Mouse (Mus musculus): ENCODE measurements around the gene Blcap. TPM values are rescaled to one million over a fixed set of nuclear protein-coding genes. Genes with fewer than 3 reads are reported as not detected.

Blcap gene
- polyA plus RNA-seq, 1 experiment from 2014 or later, result 66.9 TPM

GRCm38 (mm10) chr2:157564723-157565122 lies 6.4 kb downstream of the Blcap start:
- Histone ChIP-seq H3K27ac (ENCODE audit: low read length) (no peak overlapping the region), H3K9ac (replicated peaks; ENCODE audit: low read depth, low read length) (no peak overlapping the region), H3K36me3 (ENCODE audit: control insufficient read depth, insufficient read depth, low read length) (peaks cover 4% of the 10 kb centered on the region; the same call in 1 of the 2 replicates), H3K4me2 (replicated peaks; ENCODE audit: low read depth, low read length) (peak overlapping the region; percentile 68), H3K4me3 (ENCODE audit: low read depth, low read length) (peak overlapping the region; percentile 0; the same call in 1 of the 2 replicates), H3K27me3 (ENCODE audit: control insufficient read depth, insufficient read depth, low read length) (no peaks in the 10 kb centered on the region), H3K9me3 (ENCODE audit: control insufficient read depth, low read depth, low read length) (peaks cover 22% of the 10 kb centered on the region), H3K4me1 (ENCODE audit: control insufficient read depth, insufficient read depth, low read length) (peaks cover 14% of the 10 kb centered on the region; the same call in 1 of the 2 replicates)
- no peak for ATAC-seq (ENCODE audit: insufficient number of reproducible peaks, insufficient read depth, low FRiP score, low read depth)
- 73% methylated on average over 4 of the region's 4 CpGs for WGBS

- Histone ChIP-seq H3K36me3 (ENCODE audit: control insufficient read depth, insufficient read depth, low read length) (peaks cover 4% of the 10 kb centered on the region; the same call in 1 of the 2 replicates), H3K27ac (ENCODE audit: low read length) (no peak overlapping the region), H3K4me2 (replicated peaks; ENCODE audit: low read depth, low read length) (no peak overlapping the region), H3K9me3 (ENCODE audit: control insufficient read depth, low read depth, low read length) (peaks cover 38% of the 10 kb centered on the region), H3K27me3 (ENCODE audit: control insufficient read depth, insufficient read depth, low read length) (no peaks in the 10 kb centered on the region), H3K9ac (replicated peaks; ENCODE audit: low read depth, low read length) (no peak overlapping the region), H3K4me1 (ENCODE audit: control insufficient read depth, insufficient read depth, low read length) (peaks cover 14% of the 10 kb centered on the region; the same call in 1 of the 2 replicates), H3K4me3 (ENCODE audit: low read depth, low read length) (no peak overlapping the region)
- no peak for ATAC-seq (ENCODE audit: insufficient number of reproducible peaks, insufficient read depth, low FRiP score, low read depth)
- WGBS, result 51% methylated on average over 2 of the region's 2 CpGs
These were observed 8.0 kb downstream of the Blcap start for GRCm38 (mm10) chr2:157563031-157563430.

- Histone ChIP-seq H3K27ac (ENCODE audit: low read length) (no peak overlapping the region), H3K4me2 (replicated peaks; ENCODE audit: low read depth, low read length) (peak overlapping the region; percentile 58), H3K4me1 (ENCODE audit: control insufficient read depth, insufficient read depth, low read length) (peaks cover 9% of the 10 kb centered on the region; the same call in 1 of the 2 replicates), H3K9me3 (ENCODE audit: control insufficient read depth, low read depth, low read length) (peaks cover 41% of the 10 kb centered on the region), H3K36me3 (ENCODE audit: control insufficient read depth, insufficient read depth, low read length) (peaks cover 12% of the 10 kb centered on the region), H3K4me3 (ENCODE audit: low read depth, low read length) (peak overlapping the region; percentile 43), H3K9ac (replicated peaks; ENCODE audit: low read depth, low read length) (no peak overlapping the region), H3K27me3 (ENCODE audit: control insufficient read depth, insufficient read depth, low read length) (no peaks in the 10 kb centered on the region)
- WGBS, result 58% methylated on average over 27 of the region's 27 CpGs
- peak; percentile 82 for ATAC-seq (ENCODE audit: insufficient number of reproducible peaks, insufficient read depth, low FRiP score, low read depth)
These were observed 9.8 kb downstream of the Blcap start for GRCm38 (mm10) chr2:157561165-157561836.

- H3K27ac ChIP-seq (ENCODE audit: low read length), result peak overlapping the region; percentile 48
- 50% methylated on average over 33 of the region's 33 CpGs for WGBS
- peaks cover 41% of the 10 kb centered on the region for H3K9me3 ChIP-seq (ENCODE audit: control insufficient read depth, low read depth, low read length)
- peaks cover 9% of the 10 kb centered on the region; the same call in 1 of the 2 replicates for H3K4me1 ChIP-seq (ENCODE audit: control insufficient read depth, insufficient read depth, low read length)
- H3K36me3 ChIP-seq (ENCODE audit: control insufficient read depth, insufficient read depth, low read length), result peaks cover 17% of the 10 kb centered on the region
- ATAC-seq (ENCODE audit: insufficient number of reproducible peaks, insufficient read depth, low FRiP score, low read depth), result no peak
- H3K9ac ChIP-seq (replicated peaks; ENCODE audit: low read depth, low read length), result peak overlapping the region; percentile 60
- no peaks in the 10 kb centered on the region for H3K27me3 ChIP-seq (ENCODE audit: control insufficient read depth, insufficient read depth, low read length)
- peak overlapping the region; percentile 58 for H3K4me2 ChIP-seq (replicated peaks; ENCODE audit: low read depth, low read length)
- peak overlapping the region; percentile 43 for H3K4me3 ChIP-seq (ENCODE audit: low read depth, low read length)
These were observed 10.8 kb downstream of the Blcap start for GRCm38 (mm10) chr2:157560302-157560701.

GRCm38 (mm10) chr2:157559858-157560257 lies 11.2 kb downstream of the Blcap start, which contains the start of gene Nnat:
TSS of gene Nnat (plus strand) at chr2:157560078.
- peak within 1 kb of the TSS; percentile 58 for H3K4me2 ChIP-seq (replicated peaks; ENCODE audit: low read depth, low read length)
- ATAC-seq (ENCODE audit: insufficient number of reproducible peaks, insufficient read depth, low FRiP score, low read depth), result no peak
- 49% methylated on average over 27 of the region's 27 CpGs for WGBS
- peaks cover 10% of the 10 kb centered on the region; the same call in 1 of the 2 replicates for H3K4me1 ChIP-seq (ENCODE audit: control insufficient read depth, insufficient read depth, low read length)
- peaks cover 17% of the 10 kb centered on the region for H3K36me3 ChIP-seq (ENCODE audit: control insufficient read depth, insufficient read depth, low read length)
- H3K9ac ChIP-seq (replicated peaks; ENCODE audit: low read depth, low read length), result peak within 1 kb of the TSS; percentile 60
- peaks cover 41% of the 10 kb centered on the region for H3K9me3 ChIP-seq (ENCODE audit: control insufficient read depth, low read depth, low read length)
- no peaks in the 10 kb centered on the region for H3K27me3 ChIP-seq (ENCODE audit: control insufficient read depth, insufficient read depth, low read length)
- H3K27ac ChIP-seq (ENCODE audit: low read length), result peak within 1 kb of the TSS; percentile 48
- H3K4me3 ChIP-seq (ENCODE audit: low read depth, low read length), result peak within 1 kb of the TSS; percentile 43

GRCm38 (mm10) chr2:157559440-157559839 lies 11.6 kb downstream of the Blcap start:
- WGBS, result 49% methylated on average over 19 of the region's 19 CpGs
- peaks cover 41% of the 10 kb centered on the region for H3K9me3 ChIP-seq (ENCODE audit: control insufficient read depth, low read depth, low read length)
- ATAC-seq (ENCODE audit: insufficient number of reproducible peaks, insufficient read depth, low FRiP score, low read depth), result no peak
- H3K4me2 ChIP-seq (replicated peaks; ENCODE audit: low read depth, low read length), result peak overlapping the region; percentile 58
- peaks cover 17% of the 10 kb centered on the region for H3K36me3 ChIP-seq (ENCODE audit: control insufficient read depth, insufficient read depth, low read length)
- H3K27ac ChIP-seq (ENCODE audit: low read length), result peak overlapping the region; percentile 15; the same call in 1 of the 2 replicates
- no peaks in the 10 kb centered on the region for H3K27me3 ChIP-seq (ENCODE audit: control insufficient read depth, insufficient read depth, low read length)
- H3K9ac ChIP-seq (replicated peaks; ENCODE audit: low read depth, low read length), result no peak overlapping the region
- peak overlapping the region; percentile 43 for H3K4me3 ChIP-seq (ENCODE audit: low read depth, low read length)
- peaks cover 10% of the 10 kb centered on the region; the same call in 1 of the 2 replicates for H3K4me1 ChIP-seq (ENCODE audit: control insufficient read depth, insufficient read depth, low read length)

- no peak overlapping the region for H3K4me2 ChIP-seq (replicated peaks; ENCODE audit: low read depth, low read length)
- ATAC-seq (ENCODE audit: insufficient number of reproducible peaks, insufficient read depth, low FRiP score, low read depth), result no peak
- WGBS, result 61% methylated on average over 6 of the region's 6 CpGs
- no peak overlapping the region for H3K27ac ChIP-seq (ENCODE audit: low read length)
- peaks cover 16% of the 10 kb centered on the region for H3K36me3 ChIP-seq (ENCODE audit: control insufficient read depth, insufficient read depth, low read length)
- no peaks in the 10 kb centered on the region for H3K27me3 ChIP-seq (ENCODE audit: control insufficient read depth, insufficient read depth, low read length)
- H3K4me3 ChIP-seq (ENCODE audit: low read depth, low read length), result no peak overlapping the region
- H3K9ac ChIP-seq (replicated peaks; ENCODE audit: low read depth, low read length), result no peak overlapping the region
- H3K9me3 ChIP-seq (ENCODE audit: control insufficient read depth, low read depth, low read length), result peaks cover 41% of the 10 kb centered on the region
- peaks cover 10% of the 10 kb centered on the region; the same call in 1 of the 2 replicates for H3K4me1 ChIP-seq (ENCODE audit: control insufficient read depth, insufficient read depth, low read length)
These were observed 12.6 kb downstream of the Blcap start for GRCm38 (mm10) chr2:157558520-157558919.

- Histone ChIP-seq H3K4me3 (ENCODE audit: low read depth, low read length) (no peak overlapping the region), H3K27me3 (ENCODE audit: control insufficient read depth, insufficient read depth, low read length) (no peaks in the 10 kb centered on the region), H3K36me3 (ENCODE audit: control insufficient read depth, insufficient read depth, low read length) (peaks cover 12% of the 10 kb centered on the region), H3K27ac (ENCODE audit: low read length) (no peak overlapping the region), H3K9ac (replicated peaks; ENCODE audit: low read depth, low read length) (no peak overlapping the region), H3K9me3 (ENCODE audit: control insufficient read depth, low read depth, low read length) (peaks cover 41% of the 10 kb centered on the region), H3K4me2 (replicated peaks; ENCODE audit: low read depth, low read length) (no peak overlapping the region), H3K4me1 (ENCODE audit: control insufficient read depth, insufficient read depth, low read length) (peaks cover 10% of the 10 kb centered on the region; the same call in 1 of the 2 replicates)
- no peak for ATAC-seq (ENCODE audit: insufficient number of reproducible peaks, insufficient read depth, low FRiP score, low read depth)
- 82% methylated on average over 9 of the region's 9 CpGs for WGBS
These were observed 13.0 kb downstream of the Blcap start for GRCm38 (mm10) chr2:157558051-157558450.

Measured in stomach, embryonic 14.5 days (tissue).